Mouse (Mus musculus): ENCODE results near the gene Armc12. TPM values are rescaled to one million over a fixed set of nuclear protein-coding genes. Genes with fewer than 3 reads are reported as not detected.

Gene Armc12
- polyA plus RNA-seq (2011; ENCODE audit: insufficient read depth, insufficient read length, low read depth, missing spikeins), result not detected in 2 replicates

GRCm38 (mm10) chr17:28530506-28530905 lies at the start of gene Armc12:
Gene Armc12, plus strand, starts transcription at chr17:28530806.
- H3K4me3 ChIP-seq (ENCODE audit: low read depth, low read length), result no peak within 1 kb of the TSS
- no peaks in the 10 kb centered on the region for H3K27me3 ChIP-seq (ENCODE audit: control insufficient read depth, insufficient read depth, low read length, poor library complexity, severe bottlenecking)
- H3K27ac ChIP-seq (ENCODE audit: insufficient read depth, low read length), result no peak within 1 kb of the TSS
- H3K36me3 ChIP-seq (ENCODE audit: control insufficient read depth, insufficient read depth, low read length, poor library complexity, severe bottlenecking), result no peaks in the 10 kb centered on the region
- no peak for TF ChIP-seq CTCF (IDR thresholded peaks at IDR 0.05; ENCODE audit: low read depth, low read length)
- TF ChIP-seq EP300 (IDR thresholded peaks at IDR 0.05; ENCODE audit: insufficient read depth, low read depth, low read length), result no peak
- TF ChIP-seq POLR2A (IDR thresholded peaks at IDR 0.05; ENCODE audit: insufficient read depth, low read length), result no peak
- no peaks in the 10 kb centered on the region for H3K4me1 ChIP-seq (ENCODE audit: control insufficient read depth, insufficient read depth, low read length)
- H3K9ac ChIP-seq (ENCODE audit: low read depth, poor library complexity, severe bottlenecking), result no peak within 1 kb of the TSS
- H3K9me3 ChIP-seq (replicated peaks; ENCODE audit: control insufficient read depth, insufficient read depth, low read length, poor library complexity, severe bottlenecking), result no peaks in the 10 kb centered on the region

- H3K4me1 ChIP-seq (ENCODE audit: control insufficient read depth, insufficient read depth, low read length), result peaks cover 6% of the 10 kb centered on the region
- no peaks in the 10 kb centered on the region for H3K9me3 ChIP-seq (replicated peaks; ENCODE audit: control insufficient read depth, insufficient read depth, low read length, poor library complexity, severe bottlenecking)
- peak overlapping the region; percentile 51 for H3K27ac ChIP-seq (ENCODE audit: insufficient read depth, low read length)
Measured at GRCm38 (mm10) chr17:28484704-28485445, 45.7 kb upstream of the Armc12 start.

GRCm38 (mm10) chr17:28485446-28485948 lies 45.1 kb upstream of the Armc12 start:
- Histone ChIP-seq H3K9me3 (replicated peaks; ENCODE audit: control insufficient read depth, insufficient read depth, low read length, poor library complexity, severe bottlenecking) (no peaks in the 10 kb centered on the region), H3K4me3 (ENCODE audit: low read depth, low read length) (peak overlapping the region; percentile 95), H3K27ac (ENCODE audit: insufficient read depth, low read length) (0 out of 2 replicates have a peak overlapping the region, but pooled peaks have one; percentile 51), H3K36me3 (ENCODE audit: control insufficient read depth, insufficient read depth, low read length, poor library complexity, severe bottlenecking) (no peaks in the 10 kb centered on the region), H3K27me3 (ENCODE audit: control insufficient read depth, insufficient read depth, low read length, poor library complexity, severe bottlenecking) (no peaks in the 10 kb centered on the region), H3K4me1 (ENCODE audit: control insufficient read depth, insufficient read depth, low read length) (peaks cover 6% of the 10 kb centered on the region), H3K9ac (ENCODE audit: low read depth, poor library complexity, severe bottlenecking) (peak overlapping the region; percentile 92)
- TF ChIP-seq EP300 (IDR thresholded peaks at IDR 0.05; ENCODE audit: insufficient read depth, low read depth, low read length) (no peak), POLR2A (IDR thresholded peaks at IDR 0.05; ENCODE audit: insufficient read depth, low read length) (no peak), CTCF (IDR thresholded peaks at IDR 0.05; ENCODE audit: low read depth, low read length) (no peak)

More at GRCm38 (mm10) chr17:28484704-28485445, 45.7 kb upstream of the Armc12 start:
- Histone ChIP-seq H3K9ac (ENCODE audit: low read depth, poor library complexity, severe bottlenecking) (peak overlapping the region; percentile 92), H3K4me3 (ENCODE audit: low read depth, low read length) (peak overlapping the region; percentile 95), H3K27me3 (ENCODE audit: control insufficient read depth, insufficient read depth, low read length, poor library complexity, severe bottlenecking) (no peaks in the 10 kb centered on the region), H3K36me3 (ENCODE audit: control insufficient read depth, insufficient read depth, low read length, poor library complexity, severe bottlenecking) (no peaks in the 10 kb centered on the region)
- TF ChIP-seq POLR2A (IDR thresholded peaks at IDR 0.05; ENCODE audit: insufficient read depth, low read length) (no peak), CTCF (IDR thresholded peaks at IDR 0.05; ENCODE audit: low read depth, low read length) (no peak), EP300 (IDR thresholded peaks at IDR 0.05; ENCODE audit: insufficient read depth, low read depth, low read length) (no peak)

GRCm38 (mm10) chr17:28485977-28486400 lies 44.6 kb upstream of the Armc12 start:
- H3K4me1 ChIP-seq (ENCODE audit: control insufficient read depth, insufficient read depth, low read length), result peaks cover 6% of the 10 kb centered on the region
- H3K27ac ChIP-seq (ENCODE audit: insufficient read depth, low read length), result 0 out of 2 replicates have a peak overlapping the region, but pooled peaks have one; percentile 51
- H3K9me3 ChIP-seq (replicated peaks; ENCODE audit: control insufficient read depth, insufficient read depth, low read length, poor library complexity, severe bottlenecking), result no peaks in the 10 kb centered on the region

GRCm38 (mm10) chr17:28486720-28487119 lies 43.9 kb upstream of the Armc12 start:
- Histone ChIP-seq H3K9me3 (replicated peaks; ENCODE audit: control insufficient read depth, insufficient read depth, low read length, poor library complexity, severe bottlenecking) (no peaks in the 10 kb centered on the region), H3K27ac (ENCODE audit: insufficient read depth, low read length) (no peak overlapping the region), H3K4me1 (ENCODE audit: control insufficient read depth, insufficient read depth, low read length) (peaks cover 6% of the 10 kb centered on the region), H3K27me3 (ENCODE audit: control insufficient read depth, insufficient read depth, low read length, poor library complexity, severe bottlenecking) (no peaks in the 10 kb centered on the region), H3K36me3 (ENCODE audit: control insufficient read depth, insufficient read depth, low read length, poor library complexity, severe bottlenecking) (no peaks in the 10 kb centered on the region), H3K9ac (ENCODE audit: low read depth, poor library complexity, severe bottlenecking) (no peak overlapping the region), H3K4me3 (ENCODE audit: low read depth, low read length) (no peak overlapping the region)
- TF ChIP-seq CTCF (IDR thresholded peaks at IDR 0.05; ENCODE audit: low read depth, low read length) (no peak), POLR2A (IDR thresholded peaks at IDR 0.05; ENCODE audit: insufficient read depth, low read length) (no peak), EP300 (IDR thresholded peaks at IDR 0.05; ENCODE audit: insufficient read depth, low read depth, low read length) (no peak)

More at GRCm38 (mm10) chr17:28485977-28486400, 44.6 kb upstream of the Armc12 start:
- H3K9ac ChIP-seq (ENCODE audit: low read depth, poor library complexity, severe bottlenecking), result peak overlapping the region; percentile 92
- no peaks in the 10 kb centered on the region for H3K36me3 ChIP-seq (ENCODE audit: control insufficient read depth, insufficient read depth, low read length, poor library complexity, severe bottlenecking)
- no peaks in the 10 kb centered on the region for H3K27me3 ChIP-seq (ENCODE audit: control insufficient read depth, insufficient read depth, low read length, poor library complexity, severe bottlenecking)
- peak overlapping the region; percentile 95 for H3K4me3 ChIP-seq (ENCODE audit: low read depth, low read length)
- no peak for TF ChIP-seq EP300 (IDR thresholded peaks at IDR 0.05; ENCODE audit: insufficient read depth, low read depth, low read length)
- TF ChIP-seq POLR2A (IDR thresholded peaks at IDR 0.05; ENCODE audit: insufficient read depth, low read length), result peak; percentile 11
